Mouse (Mus musculus): ENCODE results near the gene Cnp. TPM values are rescaled to one million over a fixed set of nuclear protein-coding genes. Genes with fewer than 3 reads are reported as not detected.
"Not testable (repeated sequence)": the region's sequence is repeated elsewhere in the genome, so short reads cannot be mapped to it uniquely, and the experiment has no call there.

Gene Cnp
- total RNA-seq, 1 experiment from 2014 or later: 36.4 TPM

DNA sequence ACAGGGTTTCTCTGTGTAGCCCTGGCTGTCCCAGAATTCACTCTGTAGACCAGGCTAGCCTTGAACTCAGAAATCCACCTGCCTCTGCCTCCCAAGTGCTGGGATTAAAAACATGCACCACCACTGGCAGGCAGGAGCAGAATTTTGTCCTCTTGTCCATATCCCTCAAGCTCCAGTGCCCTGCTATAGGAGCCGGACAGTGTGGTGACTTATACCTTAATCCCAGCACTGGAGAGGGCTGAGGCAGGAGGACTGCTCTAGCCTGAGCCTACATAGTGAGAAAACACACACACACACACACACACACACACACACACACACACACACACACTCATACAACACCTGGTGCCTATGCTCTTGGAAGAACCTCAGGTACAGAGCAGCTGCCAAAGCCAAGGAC, 7.7 kb downstream of the Cnp start:
- ATAC-seq (replicated peaks; ENCODE audit: low read depth, poor library complexity, severe bottlenecking): not testable (repeated sequence)

DNA sequence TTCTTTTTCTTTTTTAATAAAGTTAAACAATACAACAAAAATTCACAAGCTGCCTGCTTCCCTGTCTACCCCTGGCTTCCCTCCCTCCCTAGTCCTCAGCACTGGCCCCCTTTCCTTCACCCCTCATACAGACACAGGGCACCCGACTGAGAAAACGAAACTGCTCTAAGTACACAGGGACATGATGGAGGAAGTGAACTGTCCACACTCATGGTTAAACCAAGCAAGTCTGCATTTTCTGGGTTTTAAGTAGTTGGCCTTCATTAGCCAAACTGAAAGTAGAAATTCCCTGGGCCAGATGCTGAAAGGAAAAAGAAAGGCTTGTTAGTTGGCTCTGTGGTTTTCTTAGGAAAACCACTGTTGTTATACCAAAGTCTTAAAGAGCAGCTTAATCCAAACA, 8.1 kb downstream of the Cnp start:
- ATAC-seq (replicated peaks; ENCODE audit: low read depth, poor library complexity, severe bottlenecking): 0 out of 2 replicates have a peak, but pooled peaks have one; percentile 40

DNA sequence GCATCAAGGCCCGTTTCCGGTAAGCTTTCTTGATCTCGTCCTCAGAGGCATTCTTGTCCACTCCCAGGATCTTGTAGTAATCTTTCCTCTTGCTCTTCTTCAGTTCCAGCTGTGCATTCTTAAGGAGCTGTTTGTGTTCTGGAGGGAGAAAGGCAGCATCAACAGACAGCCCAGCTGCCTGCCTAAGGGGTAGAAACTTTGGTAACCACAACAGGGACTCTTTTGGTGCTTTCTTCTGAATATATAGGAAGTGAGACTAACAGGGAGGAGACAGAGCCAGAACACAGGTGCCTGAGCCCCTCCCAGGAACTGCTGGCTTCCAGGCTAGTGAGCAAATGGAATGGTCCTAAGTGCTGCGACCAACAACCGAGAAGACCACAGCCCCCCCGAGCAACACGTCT, 9.9 kb downstream of the Cnp start:
- peak; percentile 45 for ATAC-seq (replicated peaks; ENCODE audit: low read depth, poor library complexity, severe bottlenecking)

DNA sequence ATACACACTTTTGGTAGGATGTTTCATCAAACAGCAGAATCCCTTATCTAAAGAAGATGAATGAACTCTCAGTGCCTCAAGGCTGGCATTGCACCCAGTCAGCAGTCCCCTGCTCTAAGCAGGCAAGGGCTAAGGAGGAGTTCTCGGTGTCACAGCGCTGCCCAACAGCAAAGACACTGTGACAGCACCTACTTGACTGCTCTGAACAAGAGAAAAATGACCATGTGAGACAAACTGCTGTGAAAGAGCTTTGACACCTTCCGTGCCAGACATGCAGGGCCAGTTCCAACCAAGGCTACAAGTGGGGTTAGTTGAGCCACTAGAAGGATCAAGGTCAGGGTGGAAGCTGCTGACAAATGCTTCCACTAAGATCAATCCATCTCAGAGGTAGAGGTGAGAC, 10.4 kb downstream of the Cnp start:
- ATAC-seq (replicated peaks; ENCODE audit: low read depth, poor library complexity, severe bottlenecking): no peak

DNA sequence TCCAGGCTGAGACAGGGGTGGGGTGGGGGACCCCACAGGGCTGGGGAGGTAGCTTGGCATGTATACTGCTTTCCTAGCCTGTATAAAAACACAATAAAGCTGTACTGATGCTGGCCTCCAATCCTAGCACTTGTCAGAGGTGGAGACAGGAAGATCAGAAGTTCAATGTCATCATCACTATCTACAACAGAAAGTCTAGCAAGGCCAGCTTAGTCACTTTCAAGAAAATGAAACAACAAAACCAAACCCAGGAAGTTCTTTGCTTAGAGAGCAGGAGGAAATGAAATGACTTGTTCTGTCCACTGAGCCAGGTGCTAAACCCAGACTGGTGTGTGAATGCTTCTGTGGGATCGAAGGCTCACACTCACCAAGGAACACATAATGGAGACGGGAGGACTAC, 13.8 kb downstream of the Cnp start:
- ATAC-seq (replicated peaks; ENCODE audit: low read depth, poor library complexity, severe bottlenecking): no peak

DNA sequence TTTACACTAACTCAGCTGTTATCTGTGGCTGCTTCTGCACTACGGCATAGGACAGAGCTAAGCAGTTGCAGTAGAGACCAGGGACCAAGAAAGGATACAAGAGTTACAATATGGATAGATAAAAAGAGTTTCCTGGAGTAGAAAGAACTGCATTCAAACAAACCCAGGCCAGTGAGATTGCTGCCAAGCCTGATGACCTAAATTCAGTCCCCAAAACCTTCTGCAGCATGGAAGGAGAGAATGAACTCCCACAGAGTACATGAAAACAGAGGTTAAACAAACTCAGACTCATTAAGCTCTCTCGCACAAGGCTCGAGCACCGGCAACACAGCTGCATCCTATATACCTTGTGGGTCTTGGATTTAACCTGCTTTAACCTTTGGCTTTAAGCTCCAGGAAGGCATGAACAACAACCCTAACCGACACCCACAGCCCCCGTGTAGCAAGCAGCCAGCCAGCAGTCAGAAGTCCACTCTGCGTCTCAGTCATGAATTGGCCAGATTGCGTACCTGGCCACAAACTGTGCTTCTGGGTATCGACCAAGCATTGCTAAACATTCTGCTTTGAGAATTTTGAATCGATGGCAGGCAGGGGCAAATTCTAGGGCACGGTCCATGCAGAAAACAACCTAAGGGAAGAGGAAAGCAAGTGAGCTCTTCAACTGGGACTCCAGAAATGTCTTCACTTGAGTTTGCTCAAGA, 17.8 kb downstream of the Cnp start:
- ATAC-seq (replicated peaks; ENCODE audit: low read depth, poor library complexity, severe bottlenecking): no peak

DNA sequence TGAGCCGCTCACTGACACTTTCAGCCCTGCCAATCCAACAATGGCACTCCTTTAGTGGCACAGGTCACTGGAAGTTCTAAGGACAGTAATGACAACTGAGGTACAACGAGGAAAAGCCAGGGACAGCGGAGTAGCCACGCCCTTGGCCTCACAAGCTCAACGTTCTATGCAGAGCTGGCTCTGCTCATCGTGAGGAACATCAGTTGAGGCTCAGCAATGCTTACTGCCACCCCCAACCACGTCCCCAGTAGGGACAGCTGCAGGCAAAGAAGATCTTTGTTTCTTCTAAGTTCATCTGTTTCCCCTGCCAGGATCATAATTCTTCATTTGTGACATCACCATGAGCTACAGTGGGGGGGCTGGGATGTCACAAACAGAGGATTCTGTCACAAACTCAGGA, 19.9 kb downstream of the Cnp start:
- no peak for ATAC-seq (replicated peaks; ENCODE audit: low read depth, poor library complexity, severe bottlenecking)

DNA sequence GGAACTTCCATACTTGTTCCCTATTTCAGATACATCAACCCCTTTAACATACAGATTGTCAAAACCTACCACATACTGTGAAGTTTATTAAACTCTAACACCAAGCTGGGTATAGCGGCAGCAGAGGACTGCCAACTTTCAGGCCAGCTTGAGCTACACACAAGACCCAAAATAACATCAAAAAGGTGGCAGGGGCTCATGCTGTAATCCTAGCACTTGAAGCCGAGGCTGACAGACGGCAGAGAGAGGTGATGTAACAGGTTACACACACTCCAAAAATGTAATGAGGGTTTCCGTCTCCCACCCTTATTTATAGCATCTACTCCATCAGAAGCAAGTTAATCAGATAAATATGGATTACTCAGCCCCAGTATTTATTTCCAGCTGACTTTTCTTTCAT, 20.8 kb downstream of the Cnp start:
- no peak for ATAC-seq (replicated peaks; ENCODE audit: low read depth, poor library complexity, severe bottlenecking)

DNA sequence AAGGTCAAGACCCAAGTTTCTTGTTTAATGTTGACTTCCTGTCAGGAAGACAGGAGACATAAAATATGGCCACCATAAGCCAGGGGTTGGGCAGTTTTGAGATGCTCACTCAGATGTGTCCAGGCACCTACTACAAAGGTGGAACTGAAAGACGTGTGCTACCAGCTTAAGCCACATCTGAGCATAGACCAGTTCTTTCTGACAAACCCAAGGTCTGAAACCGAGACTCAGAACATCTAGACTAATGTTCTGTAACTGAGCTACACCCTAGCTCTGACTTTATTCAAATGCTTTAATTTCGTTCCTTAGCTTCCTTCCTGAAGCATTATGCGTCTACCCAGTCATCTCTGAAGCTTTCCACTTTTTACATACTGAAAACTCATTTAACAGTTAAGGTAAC, 23.4 kb downstream of the Cnp start:
- ATAC-seq (replicated peaks; ENCODE audit: low read depth, poor library complexity, severe bottlenecking): no peak

DNA sequence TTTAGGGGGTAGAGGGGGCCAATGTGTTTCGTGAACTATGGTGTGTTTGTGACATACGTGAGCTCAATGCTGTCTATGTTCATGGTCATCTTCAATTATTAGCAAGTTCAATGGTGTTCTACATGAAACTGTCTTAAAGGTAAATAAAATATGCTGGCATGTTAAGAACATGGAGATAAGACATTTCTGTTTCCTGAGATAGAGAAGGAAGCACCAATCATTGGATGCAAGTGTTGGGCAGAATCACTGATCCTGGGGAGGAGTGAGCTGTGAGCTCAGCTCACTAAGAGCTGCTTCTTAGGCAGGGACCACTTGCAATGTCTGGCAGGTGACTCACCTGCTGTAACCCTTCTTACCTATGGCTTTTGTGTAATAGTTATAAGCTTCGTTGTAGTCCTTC, 26.7 kb downstream of the Cnp start:
- no peak for ATAC-seq (replicated peaks; ENCODE audit: low read depth, poor library complexity, severe bottlenecking)

DNA sequence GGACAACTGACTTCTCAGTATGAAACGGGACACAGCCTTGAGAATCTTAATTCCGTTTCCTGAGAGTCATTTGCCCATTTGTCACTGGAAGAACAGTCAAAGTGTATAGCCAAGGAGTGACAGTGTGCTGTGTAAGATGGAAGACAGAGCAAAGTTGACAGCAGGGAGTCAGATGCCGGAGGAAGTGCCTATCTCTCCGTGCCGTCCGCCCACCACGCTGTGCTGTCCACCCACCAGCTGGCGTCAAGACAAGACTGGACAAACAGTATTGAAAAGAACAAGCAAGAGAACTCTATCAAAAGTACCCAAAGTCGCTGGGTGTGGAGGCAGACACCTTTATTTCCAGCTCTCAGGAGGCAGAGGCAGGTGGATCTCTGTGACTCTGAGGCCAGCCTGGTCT, 28.5 kb downstream of the Cnp start:
- ATAC-seq (replicated peaks; ENCODE audit: low read depth, poor library complexity, severe bottlenecking): no peak

DNA sequence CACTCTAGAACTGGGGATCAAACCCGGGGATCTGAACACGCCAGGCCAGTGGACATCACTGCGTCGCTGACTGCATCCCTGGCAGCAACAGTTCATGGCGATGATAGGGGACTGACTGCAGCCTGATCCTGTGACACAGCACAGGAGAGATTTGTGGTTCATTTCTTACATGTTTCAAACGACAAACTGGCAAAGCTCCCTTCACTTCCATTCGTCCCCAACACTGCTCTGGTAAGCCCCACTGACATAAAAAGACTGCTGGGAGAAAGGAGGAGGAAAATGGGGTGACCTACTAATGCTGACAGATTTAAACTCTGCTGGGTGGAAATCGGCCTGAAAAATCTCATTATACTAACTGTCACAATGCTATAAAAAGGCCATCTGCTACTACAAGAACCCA, 29.1 kb downstream of the Cnp start:
- no peak for ATAC-seq (replicated peaks; ENCODE audit: low read depth, poor library complexity, severe bottlenecking)

DNA sequence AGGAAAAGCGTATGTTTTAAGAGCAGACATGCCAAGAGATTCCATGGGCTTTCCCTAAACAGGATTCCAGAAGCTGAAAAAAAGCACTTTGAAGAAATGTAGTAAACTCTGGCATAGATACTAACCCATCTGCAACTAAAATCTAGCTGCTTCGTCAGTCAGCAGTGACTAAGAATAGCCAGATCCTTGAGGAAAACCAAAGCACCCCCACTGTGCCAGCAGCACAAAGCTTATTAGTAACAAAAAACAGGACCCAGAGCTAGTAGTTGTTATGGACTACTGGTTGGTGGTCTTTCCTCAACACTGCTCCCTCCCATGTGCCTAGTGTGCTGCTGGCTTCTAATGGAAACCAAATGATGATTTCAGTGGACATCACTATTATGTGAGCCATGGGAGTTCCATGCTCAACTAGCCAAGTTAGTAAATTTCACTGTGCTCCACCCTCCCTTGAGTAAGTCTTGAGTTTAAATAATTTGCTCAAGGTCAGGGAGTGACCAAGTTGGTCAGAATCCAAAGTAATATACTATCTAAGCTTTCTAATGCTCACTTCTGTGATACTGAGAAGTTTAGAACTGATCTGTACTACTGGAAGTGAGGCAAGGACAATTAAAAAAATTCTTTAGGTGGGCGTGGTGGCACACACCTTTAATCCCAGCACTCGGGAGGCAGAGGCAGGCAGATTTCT, 29.8 kb downstream of the Cnp start:
- ATAC-seq (replicated peaks; ENCODE audit: low read depth, poor library complexity, severe bottlenecking): no peak

DNA sequence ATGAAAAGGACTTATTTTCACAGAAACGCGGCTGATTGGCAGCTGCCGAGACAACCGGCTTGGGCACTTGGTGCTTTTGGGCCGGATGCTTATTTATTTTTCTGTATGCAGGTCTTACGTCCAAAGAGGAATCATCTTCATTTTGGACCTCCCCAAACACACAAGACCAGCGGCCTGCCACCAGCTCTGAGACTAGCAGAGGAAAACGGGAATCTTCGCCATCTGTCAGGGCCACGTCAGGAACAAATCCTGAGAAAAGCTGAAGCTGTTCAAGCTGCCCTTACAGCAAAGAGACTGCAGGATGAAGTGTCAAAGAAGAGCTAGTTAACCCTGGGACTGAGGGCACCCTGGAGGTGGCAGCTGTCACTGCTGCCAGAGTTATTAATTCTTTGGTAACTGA, 30.7 kb downstream of the Cnp start:
- no peak for ATAC-seq (replicated peaks; ENCODE audit: low read depth, poor library complexity, severe bottlenecking)

DNA sequence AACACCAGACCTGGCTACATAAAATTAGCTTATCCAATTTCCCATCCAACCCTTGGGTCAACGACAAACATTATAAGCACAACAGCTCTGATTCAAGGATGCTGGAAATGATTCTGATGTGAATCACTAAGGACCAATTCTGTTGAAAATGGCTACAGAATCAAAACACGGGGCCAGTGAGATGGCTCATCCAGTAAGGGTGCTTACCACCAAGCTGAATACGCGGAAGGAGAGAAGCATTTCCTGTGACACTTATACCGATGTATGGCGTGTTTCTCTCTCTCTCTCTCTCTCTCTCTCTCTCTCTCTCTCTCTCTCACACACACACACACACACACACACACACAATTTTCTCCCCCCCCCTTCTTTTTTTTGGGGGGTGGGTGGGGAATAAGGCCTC, 32.4 kb downstream of the Cnp start:
- no peak for ATAC-seq (replicated peaks; ENCODE audit: low read depth, poor library complexity, severe bottlenecking)

DNA sequence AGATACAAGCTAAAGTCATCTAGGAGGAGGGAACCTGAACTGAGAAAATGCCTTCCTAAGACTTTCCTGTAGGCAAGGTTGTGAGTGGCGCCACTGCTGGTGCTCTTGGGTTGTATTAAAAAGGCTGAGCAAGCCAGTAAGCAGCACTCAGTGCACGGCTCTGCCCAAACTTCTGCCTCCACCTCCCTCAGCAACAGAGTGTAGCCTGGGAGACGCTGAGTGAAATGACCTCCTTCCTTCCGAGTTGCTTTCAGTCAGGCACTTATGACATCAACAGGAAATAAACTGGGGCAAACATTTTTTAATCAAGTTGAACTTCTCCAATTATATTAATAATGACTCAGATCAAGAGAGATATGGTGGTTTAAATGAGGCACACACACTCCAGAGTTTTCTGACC, 34.1 kb downstream of the Cnp start:
- 0 out of 2 replicates have a peak, but pooled peaks have one; percentile 15 for ATAC-seq (replicated peaks; ENCODE audit: low read depth, poor library complexity, severe bottlenecking)

DNA sequence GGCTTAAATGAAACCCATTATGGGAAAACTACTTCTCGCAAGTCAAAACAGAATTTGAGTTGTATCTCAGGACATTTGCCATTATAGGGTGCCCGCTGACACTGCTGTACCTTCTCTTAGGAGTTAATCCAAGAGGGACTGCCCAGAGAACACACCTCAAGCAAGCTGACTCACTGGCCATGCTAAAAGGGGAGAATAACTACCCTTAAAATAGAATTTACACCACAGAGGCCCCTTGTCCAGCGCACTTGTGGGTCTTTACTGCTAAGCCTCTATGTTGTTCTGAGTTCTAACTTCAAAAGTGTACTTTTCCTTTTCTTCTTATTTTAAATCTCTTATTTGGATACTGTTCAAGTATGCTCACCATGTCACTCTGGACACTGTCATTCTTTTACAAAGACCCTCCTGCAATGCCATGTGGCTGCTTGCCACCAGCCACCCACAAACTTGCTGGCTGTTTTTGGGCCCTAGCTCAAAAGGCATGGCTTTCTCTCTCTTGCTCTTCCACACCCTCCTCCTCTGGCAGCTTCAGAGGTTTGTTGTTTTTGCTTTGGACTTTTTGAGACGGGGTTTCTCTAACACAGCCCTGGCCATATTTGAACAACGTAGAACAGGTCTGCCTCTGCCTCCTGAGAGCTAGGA, 34.8 kb downstream of the Cnp start:
- no peak for ATAC-seq (replicated peaks; ENCODE audit: low read depth, poor library complexity, severe bottlenecking)

DNA sequence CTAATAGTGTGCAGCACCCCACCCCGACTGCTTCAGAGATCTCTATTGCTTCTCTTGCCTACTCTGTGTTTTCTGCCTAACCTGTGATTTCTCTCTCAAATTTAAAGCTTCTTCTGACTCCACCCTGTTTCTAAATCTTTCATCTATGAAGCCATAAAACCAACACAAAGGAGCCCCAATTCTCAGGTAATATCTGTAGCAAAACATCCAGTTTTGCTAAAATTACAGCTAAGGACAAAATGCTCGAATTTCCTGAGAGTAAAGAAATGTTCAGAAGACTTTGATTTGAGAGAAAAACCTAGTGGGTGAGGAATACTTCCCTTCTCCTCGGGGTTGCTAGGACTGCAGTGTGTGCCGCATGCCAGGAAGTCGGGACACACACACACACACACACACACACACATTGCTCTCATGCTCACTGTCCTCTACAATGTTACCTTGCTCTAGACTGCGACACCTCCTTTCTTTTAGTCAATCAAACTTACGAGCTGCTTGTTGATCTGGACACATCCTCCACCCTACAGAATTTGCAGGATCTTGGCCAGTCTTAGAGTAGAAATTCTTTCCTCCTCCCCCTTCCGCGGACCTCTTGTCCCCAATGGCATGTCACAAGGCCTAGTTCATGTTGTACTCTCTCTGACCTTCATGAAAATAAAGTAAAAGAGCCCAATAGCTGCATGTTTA, 35.4 kb downstream of the Cnp start:
- no peak for ATAC-seq (replicated peaks; ENCODE audit: low read depth, poor library complexity, severe bottlenecking)

DNA sequence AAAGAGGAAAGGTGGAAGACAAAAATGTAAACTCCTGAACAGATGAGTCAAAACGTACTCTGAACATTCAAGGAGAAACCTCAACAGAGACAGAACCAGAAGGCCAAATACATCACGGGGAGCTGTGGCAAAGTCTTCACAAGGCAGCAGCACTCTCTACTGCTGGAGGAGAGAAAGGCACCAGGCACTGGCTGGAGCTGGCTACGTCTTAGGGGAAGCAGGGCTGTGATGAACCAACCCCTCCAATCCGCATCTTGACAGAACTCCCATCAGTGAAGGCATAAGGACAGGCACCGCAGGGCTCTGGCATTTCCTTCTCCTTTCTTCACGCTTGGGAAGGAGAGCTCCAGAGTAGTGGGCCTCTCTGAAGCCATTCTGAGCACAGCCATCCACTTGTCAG, 36.9 kb downstream of the Cnp start:
- ATAC-seq (replicated peaks; ENCODE audit: low read depth, poor library complexity, severe bottlenecking): 0 out of 2 replicates have a peak, but pooled peaks have one; percentile 32

DNA sequence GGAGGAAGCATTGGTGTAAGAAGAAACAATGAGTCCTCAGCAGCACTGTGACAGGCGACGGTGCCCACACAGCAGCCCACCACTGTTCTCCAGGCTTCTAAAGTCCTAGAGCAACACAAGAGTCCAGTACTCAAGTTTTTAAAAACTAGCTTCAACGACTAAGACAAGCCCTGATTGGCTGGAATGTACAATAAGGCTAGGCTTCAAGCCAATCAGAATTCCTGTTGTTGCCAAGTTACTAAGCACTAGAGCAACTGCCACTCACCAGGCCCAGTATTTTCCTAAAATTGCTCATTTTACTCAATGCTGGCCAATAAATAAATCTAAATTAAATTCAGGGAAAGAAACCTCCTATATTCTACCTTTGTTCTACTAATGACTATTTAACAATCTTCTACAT, 38.5 kb downstream of the Cnp start:
- ATAC-seq (replicated peaks; ENCODE audit: low read depth, poor library complexity, severe bottlenecking): no peak

DNA sequence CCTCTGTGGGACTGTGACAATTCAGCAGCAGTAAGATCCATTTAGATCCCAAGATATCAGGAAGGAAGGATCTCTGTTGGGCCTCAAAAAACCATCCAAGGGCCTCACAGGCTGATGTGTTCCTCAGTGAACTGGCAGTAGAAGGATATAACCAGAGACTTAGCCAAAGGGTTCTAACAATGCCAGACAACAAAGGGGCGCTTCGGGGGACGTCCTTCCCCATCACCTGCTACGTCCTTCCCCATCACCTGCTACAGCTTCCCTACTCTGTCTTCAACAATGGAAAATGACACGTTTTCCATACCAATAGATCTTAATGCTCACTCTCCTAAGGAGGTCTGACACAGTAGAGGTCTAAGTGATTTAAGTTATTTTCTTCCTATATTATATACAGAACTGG, 41.6 kb downstream of the Cnp start:
- no peak for ATAC-seq (replicated peaks; ENCODE audit: low read depth, poor library complexity, severe bottlenecking)
